Mouse (Mus musculus) adrenal gland, postnatal 4 days (tissue): ENCODE data around the gene Lhx5. TPM values are rescaled to one million over a fixed set of nuclear protein-coding genes. Genes with fewer than 3 reads are reported as not detected.
A peak's percentile ranks its signal among the peaks of the same experiment; 100 is the strongest.

Source experiments
- DNase-seq, 2 experiments: peaks; one replicate each; pipeline ENCODE4 v3.0.0; 2021 to 2022; ENCODE audit warnings: low spot score in 2 of 2, mixed read lengths in 2 of 2
- total RNA-seq, 2 experiments: library from RNA; stranded (reverse); gene quantifications; 2 replicates each; pipeline ENCODE4 v1.2.3; 2021

Gene Lhx5
- total RNA-seq, 2 experiments from 2014 or later = not detected

- no peak for DNase-seq
Observed at GRCm38 (mm10) chr5:120431001-120431583, 407 bp upstream of the Lhx5 start.

GRCm38 (mm10) chr5:120432486-120433015 lies 1.1 kb downstream of the Lhx5 start:
- no peak for DNase-seq

DNA sequence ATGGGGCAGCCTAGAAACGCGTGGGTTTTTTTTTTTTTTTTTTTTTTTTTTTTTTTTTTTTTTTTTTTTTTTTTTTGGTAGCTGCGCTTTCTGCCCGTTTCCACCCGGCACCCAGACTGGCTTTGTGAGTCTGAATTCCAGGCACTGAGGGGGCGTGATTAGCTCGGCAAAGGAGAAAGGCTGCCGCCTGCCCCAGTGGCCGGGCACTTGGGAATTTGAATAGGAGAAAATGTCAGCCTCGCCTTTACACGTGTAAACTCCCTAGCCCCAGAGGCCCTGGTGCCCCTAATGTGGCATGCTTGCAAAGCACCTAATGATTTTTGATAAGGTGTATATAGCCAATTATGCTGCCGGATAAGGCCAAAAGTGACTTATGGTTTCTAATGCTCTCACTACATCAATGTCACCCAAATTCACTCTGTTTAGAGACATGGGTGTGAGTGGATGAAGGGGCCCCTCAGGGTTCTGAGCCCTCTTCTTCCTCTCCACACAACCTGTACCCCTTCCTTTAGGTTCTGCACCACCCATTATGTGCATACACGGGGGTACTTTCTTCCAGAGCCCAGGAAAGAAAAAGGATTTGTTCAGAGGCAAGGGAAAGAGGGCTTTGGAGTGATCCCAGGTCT lies 1.7 kb downstream of the Lhx5 start:
- DNase-seq = no peak

- no peak for DNase-seq
Observed at GRCm38 (mm10) chr5:120434231-120434735, 2.8 kb downstream of the Lhx5 start.

DNA sequence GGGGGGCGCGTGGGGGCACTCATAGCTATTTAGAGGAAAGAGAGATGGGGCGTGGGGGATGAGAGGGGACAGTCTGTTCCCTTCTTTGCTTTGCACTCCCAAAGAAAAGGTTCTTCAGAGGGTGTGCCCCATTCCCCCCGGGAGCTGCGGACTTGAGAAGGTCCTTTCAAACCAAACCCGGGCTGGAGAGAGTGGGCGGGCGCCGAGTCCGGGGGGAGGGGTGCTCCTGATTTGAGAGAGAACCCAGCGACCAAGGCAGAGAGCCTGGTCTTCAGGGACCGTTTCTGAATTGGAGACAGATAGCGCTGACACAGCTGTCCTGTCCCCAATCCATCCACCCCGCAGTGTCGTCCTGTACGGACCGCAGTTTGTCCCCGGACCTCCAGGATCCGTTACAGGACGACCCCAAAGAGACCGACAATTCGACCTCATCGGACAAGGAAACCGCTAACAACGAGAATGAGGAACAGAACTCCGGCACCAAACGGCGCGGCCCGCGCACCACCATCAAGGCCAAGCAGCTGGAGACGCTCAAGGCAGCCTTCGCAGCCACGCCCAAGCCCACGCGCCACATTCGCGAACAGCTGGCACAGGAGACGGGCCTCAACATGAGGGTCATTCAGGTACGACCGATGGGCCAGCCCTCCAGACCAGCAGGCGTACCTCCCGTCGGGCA lies 3.6 kb downstream of the Lhx5 start:
- DNase-seq = no peak

- DNase-seq = no peak
Observed at GRCm38 (mm10) chr5:120435731-120436501, 4.4 kb downstream of the Lhx5 start.

DNA sequence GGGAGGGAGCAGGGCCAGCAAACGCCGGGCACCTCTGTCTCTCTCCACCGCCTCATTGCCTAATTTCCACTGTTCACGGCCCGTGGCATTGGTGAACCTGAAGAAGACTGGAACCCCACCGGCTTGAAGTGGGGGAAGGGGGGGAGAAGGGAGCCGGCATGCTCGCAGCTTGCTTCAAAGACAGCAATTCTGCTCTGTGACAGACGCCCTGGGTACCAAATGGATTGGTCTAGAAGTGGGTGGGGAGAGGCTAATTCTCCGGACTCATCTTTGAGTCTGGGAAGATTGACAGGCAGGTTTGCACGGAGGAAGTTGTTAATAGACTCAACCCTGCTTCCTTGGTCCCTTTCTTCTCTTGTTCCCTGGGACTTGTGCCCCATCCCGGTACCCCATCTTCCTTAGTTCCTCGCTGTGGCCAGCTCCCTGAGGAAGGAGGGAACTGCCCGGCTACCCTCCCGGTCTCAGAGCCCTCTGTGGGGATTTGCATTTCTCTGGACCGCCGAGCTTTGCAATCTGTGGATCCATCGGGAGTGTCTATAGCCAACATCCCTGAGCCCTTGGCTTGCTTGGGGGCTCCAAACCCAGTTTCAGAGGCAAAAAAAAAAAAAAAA lies 5.5 kb downstream of the Lhx5 start:
- DNase-seq = no peak

DNA sequence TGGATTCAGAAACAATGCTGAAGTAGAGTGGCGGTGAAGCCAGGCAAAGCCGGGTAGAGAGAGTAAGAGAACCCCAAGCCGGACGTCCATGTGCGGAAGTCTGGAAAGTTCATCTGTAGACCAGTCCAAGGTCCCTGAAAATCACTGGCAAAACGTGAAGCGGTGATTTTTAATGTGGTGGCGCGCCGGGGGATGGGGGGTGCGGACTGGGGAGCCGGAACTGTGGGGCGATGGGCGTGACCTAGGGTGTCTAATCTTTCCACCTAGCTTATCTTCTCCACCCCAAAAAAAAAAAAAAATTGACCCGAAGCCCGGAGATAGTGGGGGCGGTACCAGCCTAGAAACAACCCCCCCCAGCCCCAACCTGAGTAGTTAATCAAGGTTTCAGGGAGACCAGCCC lies 6.0 kb downstream of the Lhx5 start:
- no peak for DNase-seq

- DNase-seq = no peak
Observed at GRCm38 (mm10) chr5:120437986-120438385, 6.5 kb downstream of the Lhx5 start.

DNA sequence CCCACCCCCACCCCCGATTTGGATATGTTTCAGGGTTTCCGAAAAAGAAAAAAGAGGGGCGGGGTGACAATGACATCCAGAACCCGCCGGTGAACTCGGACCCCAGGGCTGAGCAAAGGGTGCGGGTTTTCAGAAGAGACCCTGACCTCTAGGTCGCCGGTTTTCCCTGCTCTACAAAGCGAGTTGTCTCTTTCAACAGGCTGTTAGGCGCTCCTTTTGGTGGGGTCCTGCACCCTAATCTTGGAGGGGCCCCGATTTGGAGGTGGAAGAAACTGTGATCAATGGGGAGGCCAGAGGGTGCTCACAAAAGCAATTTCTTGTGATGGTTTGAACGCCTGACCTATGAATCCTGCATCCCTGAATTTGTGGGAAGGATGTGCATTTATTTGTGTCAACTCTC lies 7.0 kb downstream of the Lhx5 start:
- DNase-seq = no peak

DNA sequence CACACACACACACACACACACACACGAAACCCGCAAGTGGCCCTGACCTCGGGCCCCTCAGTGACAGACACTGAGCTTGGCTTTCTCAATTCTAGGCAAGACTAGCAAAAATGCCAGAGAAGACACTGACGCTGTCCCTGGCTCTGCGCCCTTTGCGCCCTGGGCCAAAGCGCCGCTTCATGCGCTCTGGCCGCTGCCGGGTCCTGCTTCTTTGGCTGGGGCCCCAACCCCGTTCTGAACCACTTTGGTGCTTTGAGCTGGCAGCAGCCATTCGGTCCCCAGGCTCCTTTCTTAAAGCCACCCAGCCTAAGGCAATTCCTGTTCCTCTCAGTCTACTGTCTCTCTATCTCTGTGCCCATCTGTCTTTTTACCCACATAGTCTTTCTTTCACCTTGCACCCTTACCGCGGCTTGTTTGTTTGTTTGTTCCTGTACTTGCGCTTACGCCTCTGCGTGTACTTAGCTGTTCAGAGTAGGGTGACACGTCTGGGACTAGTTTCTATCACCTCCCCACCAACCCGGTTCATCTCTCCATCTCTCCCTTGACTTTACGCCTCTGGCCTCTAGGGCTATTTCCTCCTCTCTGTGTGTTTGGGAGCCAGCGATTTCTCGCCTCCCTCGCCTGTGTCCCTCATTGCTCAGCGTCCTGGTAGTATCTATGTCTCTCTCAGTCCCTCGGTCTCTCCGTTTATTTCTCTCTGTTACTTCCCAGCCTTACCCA lies 7.7 kb downstream of the Lhx5 start:
- DNase-seq = no peak

GRCm38 (mm10) chr5:120439887-120440670 lies 8.6 kb downstream of the Lhx5 start:
- DNase-seq = no peak

GRCm38 (mm10) chr5:120440733-120441132 lies 9.2 kb downstream of the Lhx5 start:
- peak; percentile 80 to 81 for DNase-seq

DNA sequence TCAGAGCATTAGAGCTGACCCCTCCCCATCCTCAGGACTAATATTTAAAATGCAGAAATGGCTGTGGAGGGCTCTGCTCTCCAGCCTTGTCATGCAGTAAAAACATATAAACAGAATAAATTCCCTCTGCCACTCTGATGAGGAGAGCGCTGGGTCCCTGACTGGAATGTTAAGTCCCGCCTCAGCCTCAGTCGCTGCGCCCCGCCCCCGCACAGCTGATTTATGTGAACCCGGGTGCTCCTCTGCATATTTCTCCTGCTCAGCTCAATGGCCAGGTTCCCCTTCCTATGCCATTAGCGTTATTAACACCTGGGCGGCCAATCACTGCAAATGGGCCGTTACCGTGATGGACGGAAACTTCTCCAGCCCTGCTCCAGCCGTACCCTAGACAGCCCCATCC lies 15.8 kb downstream of the Lhx5 start:
- no peak for DNase-seq

DNA sequence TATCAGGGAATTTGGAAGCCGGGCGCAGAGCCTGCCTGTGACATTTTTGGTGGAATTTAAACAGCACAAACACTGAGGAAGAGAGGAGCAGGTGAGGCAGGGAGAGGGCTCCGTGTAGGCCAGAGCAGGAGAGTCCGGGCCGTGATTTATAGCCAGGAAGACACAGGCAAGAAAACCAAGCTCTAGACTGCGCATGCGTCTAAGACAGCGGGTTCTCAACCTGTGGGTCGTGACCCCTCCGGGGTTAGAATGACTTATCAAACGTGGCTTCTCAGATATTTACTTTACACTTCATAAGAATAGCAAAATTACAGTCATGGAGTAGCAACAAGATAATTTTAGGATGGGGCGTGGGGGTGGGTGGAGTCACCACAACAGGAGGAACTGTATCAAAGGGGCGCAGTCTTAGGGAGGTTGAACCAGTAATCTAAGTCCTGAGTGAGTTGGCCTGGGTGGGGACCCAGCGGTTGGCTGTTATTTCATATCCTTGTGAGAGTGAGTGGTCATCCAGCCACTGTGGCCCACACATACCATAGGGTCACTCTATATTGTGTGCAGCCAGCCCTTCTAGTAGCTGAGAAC lies 23.3 kb downstream of the Lhx5 start:
- no peak for DNase-seq

GRCm38 (mm10) chr5:120456253-120456652 lies 24.8 kb downstream of the Lhx5 start:
- DNase-seq = no peak

GRCm38 (mm10) chr5:120456841-120457554 lies 25.5 kb downstream of the Lhx5 start:
- no peak for DNase-seq

- DNase-seq = peak; percentile 40 to 53
Observed at GRCm38 (mm10) chr5:120457628-120458027, 26.1 kb downstream of the Lhx5 start.

DNA sequence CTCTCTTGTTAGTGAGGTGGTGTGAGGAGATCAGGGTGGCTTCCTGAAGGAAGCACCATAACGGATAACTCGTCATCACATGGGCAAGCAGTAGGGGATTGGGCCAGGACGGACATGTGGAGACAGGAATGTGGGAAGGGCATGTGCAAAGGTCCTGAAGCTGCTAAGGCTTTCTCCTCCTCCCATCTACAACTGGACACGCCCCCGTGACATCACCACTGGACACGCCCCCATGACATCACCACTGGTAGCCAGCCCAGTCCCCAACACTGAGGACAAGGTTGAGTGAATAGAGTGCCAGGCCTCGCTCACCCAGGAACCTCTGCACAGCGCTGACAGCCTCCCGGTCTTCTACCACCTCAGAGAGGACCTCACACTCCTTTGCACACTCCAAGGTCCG lies 27.6 kb downstream of the Lhx5 start:
- DNase-seq = no peak
